Mouse (Mus musculus): Measurements from ENCODE around the gene Gm26897. TPM values are rescaled to one million over a fixed set of nuclear protein-coding genes. Genes with fewer than 3 reads are reported as not detected.

Gm26897 gene
- polyA plus RNA-seq, 1 experiment from 2014 or later = not detected

GRCm38 (mm10) chr5:111709195-111709901 lies 24.4 kb upstream of the Gm26897 start:
- H3K27me3 ChIP-seq (ENCODE audit: control insufficient read depth, insufficient read depth, low read length) = no peaks in the 10 kb centered on the region
- H3K27ac ChIP-seq (ENCODE audit: low read depth, low read length) = no peak overlapping the region
- H3K9ac ChIP-seq (replicated peaks; ENCODE audit: low read depth, low read length) = no peak overlapping the region
- no peaks in the 10 kb centered on the region; the same call in 1 of the 2 replicates for H3K9me3 ChIP-seq (ENCODE audit: control insufficient read depth, low read length)
- H3K4me1 ChIP-seq (ENCODE audit: control insufficient read depth, insufficient read depth, low read length) = 0 out of 2 replicates have a peak, but pooled peaks cover 4% of the 10 kb centered on the region
- WGBS = 20% methylated on average over 8 of the region's 8 CpGs
- no peak overlapping the region for H3K4me2 ChIP-seq (ENCODE audit: low read depth, low read length)
- no peaks in the 10 kb centered on the region for H3K36me3 ChIP-seq (ENCODE audit: control insufficient read depth, insufficient read depth, low read length)
- no peak overlapping the region for H3K4me3 ChIP-seq (ENCODE audit: low read depth, low read length)
- peak; percentile 54; the same call in 1 of the 2 replicates for ATAC-seq (ENCODE audit: low read depth)

DNA sequence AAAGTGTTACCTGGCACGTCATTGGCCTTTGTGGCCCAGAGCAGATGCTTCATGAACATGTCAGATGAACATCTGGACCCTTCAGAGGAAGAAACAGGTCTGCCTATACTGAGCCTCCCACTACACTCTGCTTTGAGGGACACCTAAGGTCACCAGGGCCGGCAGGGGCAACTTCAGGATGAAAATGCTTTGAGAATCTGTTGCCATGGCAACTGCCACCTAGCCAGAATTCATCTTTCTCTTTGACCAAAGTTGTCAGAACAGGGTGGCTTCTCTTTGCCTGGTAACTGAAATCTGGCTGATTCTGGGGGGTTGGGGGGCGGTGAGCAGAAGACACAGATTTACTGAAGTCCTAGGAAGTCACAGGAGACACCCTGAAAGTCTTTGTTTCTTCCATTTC lies 14.7 kb upstream of the Gm26897 start:
- H3K27me3 ChIP-seq (ENCODE audit: control insufficient read depth, insufficient read depth, low read length) = no peaks in the 10 kb centered on the region
- peaks cover 2% of the 10 kb centered on the region; the same call in 1 of the 2 replicates for H3K4me1 ChIP-seq (ENCODE audit: control insufficient read depth, insufficient read depth, low read length)
- H3K36me3 ChIP-seq (ENCODE audit: control insufficient read depth, insufficient read depth, low read length) = no peaks in the 10 kb centered on the region
- WGBS = 59% methylated on average over 3 of the region's 3 CpGs
- no peak overlapping the region for H3K9ac ChIP-seq (replicated peaks; ENCODE audit: low read depth, low read length)
- H3K9me3 ChIP-seq (ENCODE audit: control insufficient read depth, low read length) = no peaks in the 10 kb centered on the region
- H3K27ac ChIP-seq (ENCODE audit: low read depth, low read length) = no peak overlapping the region
- no peak for ATAC-seq (ENCODE audit: low read depth)
- no peak overlapping the region for H3K4me3 ChIP-seq (ENCODE audit: low read depth, low read length)
- no peak overlapping the region for H3K4me2 ChIP-seq (ENCODE audit: low read depth, low read length)

GRCm38 (mm10) chr5:111720726-111721125 lies 13.0 kb upstream of the Gm26897 start:
- no peaks in the 10 kb centered on the region for H3K27me3 ChIP-seq (ENCODE audit: control insufficient read depth, insufficient read depth, low read length)
- no peak overlapping the region for H3K27ac ChIP-seq (ENCODE audit: low read depth, low read length)
- no peak for ATAC-seq (ENCODE audit: low read depth)
- no peaks in the 10 kb centered on the region for H3K9me3 ChIP-seq (ENCODE audit: control insufficient read depth, low read length)
- H3K4me2 ChIP-seq (ENCODE audit: low read depth, low read length) = no peak overlapping the region
- H3K4me1 ChIP-seq (ENCODE audit: control insufficient read depth, insufficient read depth, low read length) = peaks cover 17% of the 10 kb centered on the region
- H3K36me3 ChIP-seq (ENCODE audit: control insufficient read depth, insufficient read depth, low read length) = no peaks in the 10 kb centered on the region
- 77% methylated on average over 9 of the region's 9 CpGs for WGBS
- H3K4me3 ChIP-seq (ENCODE audit: low read depth, low read length) = no peak overlapping the region
- H3K9ac ChIP-seq (replicated peaks; ENCODE audit: low read depth, low read length) = no peak overlapping the region

DNA sequence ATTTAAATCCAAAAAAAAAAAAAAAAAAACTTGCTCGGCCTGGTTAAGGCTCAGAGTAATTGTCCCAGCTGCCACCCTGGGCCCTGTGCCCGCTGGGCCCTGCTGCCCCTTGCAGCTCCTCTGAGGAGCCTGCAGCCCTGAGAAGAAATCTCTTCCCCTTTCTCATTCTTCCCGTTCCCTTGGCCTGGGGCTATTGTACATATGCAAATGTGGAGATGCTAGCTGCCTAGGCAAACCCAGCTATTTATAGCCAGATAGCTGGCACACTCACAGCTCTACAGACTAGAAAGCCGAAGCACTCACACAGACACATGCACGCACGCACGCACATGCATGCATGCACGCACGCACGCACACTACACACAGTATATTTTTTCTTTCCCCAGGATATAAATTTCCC lies 9.0 kb upstream of the Gm26897 start:
- Histone ChIP-seq H3K4me1 (ENCODE audit: control insufficient read depth, insufficient read depth, low read length) (peaks cover 21% of the 10 kb centered on the region), H3K27ac (ENCODE audit: low read depth, low read length) (peak overlapping the region; percentile 72), H3K36me3 (ENCODE audit: control insufficient read depth, insufficient read depth, low read length) (no peaks in the 10 kb centered on the region), H3K9me3 (ENCODE audit: control insufficient read depth, low read length) (no peaks in the 10 kb centered on the region), H3K4me3 (ENCODE audit: low read depth, low read length) (no peak overlapping the region), H3K27me3 (ENCODE audit: control insufficient read depth, insufficient read depth, low read length) (no peaks in the 10 kb centered on the region), H3K9ac (replicated peaks; ENCODE audit: low read depth, low read length) (no peak overlapping the region), H3K4me2 (ENCODE audit: low read depth, low read length) (peak overlapping the region; percentile 15; the same call in 1 of the 2 replicates)
- peak; percentile 91 for ATAC-seq (ENCODE audit: low read depth)
- WGBS = 8% methylated on average over 10 of the region's 10 CpGs

- no peaks in the 10 kb centered on the region for H3K27me3 ChIP-seq (ENCODE audit: control insufficient read depth, insufficient read depth, low read length)
- H3K36me3 ChIP-seq (ENCODE audit: control insufficient read depth, insufficient read depth, low read length) = no peaks in the 10 kb centered on the region
- 15% methylated on average over 22 of the region's 22 CpGs for WGBS
- no peak overlapping the region for H3K9ac ChIP-seq (replicated peaks; ENCODE audit: low read depth, low read length)
- peaks cover 21% of the 10 kb centered on the region for H3K4me1 ChIP-seq (ENCODE audit: control insufficient read depth, insufficient read depth, low read length)
- peak overlapping the region; percentile 72 for H3K27ac ChIP-seq (ENCODE audit: low read depth, low read length)
- peak overlapping the region; percentile 15; the same call in 1 of the 2 replicates for H3K4me2 ChIP-seq (ENCODE audit: low read depth, low read length)
- peak; percentile 73 for ATAC-seq (ENCODE audit: low read depth)
- no peak overlapping the region for H3K4me3 ChIP-seq (ENCODE audit: low read depth, low read length)
- H3K9me3 ChIP-seq (ENCODE audit: control insufficient read depth, low read length) = no peaks in the 10 kb centered on the region
Observed at GRCm38 (mm10) chr5:111725195-111725920, 8.4 kb upstream of the Gm26897 start.

GRCm38 (mm10) chr5:111728411-111728810 lies 5.3 kb upstream of the Gm26897 start:
- H3K27me3 ChIP-seq (ENCODE audit: control insufficient read depth, insufficient read depth, low read length) = no peaks in the 10 kb centered on the region
- no peak for ATAC-seq (ENCODE audit: low read depth)
- WGBS = 81% methylated on average over 4 of the region's 4 CpGs

GRCm38 (mm10) chr5:111730560-111731167 lies 3.1 kb upstream of the Gm26897 start:
- Histone ChIP-seq H3K4me1 (ENCODE audit: control insufficient read depth, insufficient read depth, low read length) (peaks cover 11% of the 10 kb centered on the region; the same call in 1 of the 2 replicates), H3K27ac (ENCODE audit: low read depth, low read length) (peak overlapping the region; percentile 55), H3K4me2 (ENCODE audit: low read depth, low read length) (peak overlapping the region; percentile 6; the same call in 1 of the 2 replicates), H3K4me3 (ENCODE audit: low read depth, low read length) (no peak overlapping the region), H3K9ac (replicated peaks; ENCODE audit: low read depth, low read length) (no peak overlapping the region), H3K36me3 (ENCODE audit: control insufficient read depth, insufficient read depth, low read length) (no peaks in the 10 kb centered on the region), H3K27me3 (ENCODE audit: control insufficient read depth, insufficient read depth, low read length) (no peaks in the 10 kb centered on the region), H3K9me3 (ENCODE audit: control insufficient read depth, low read length) (no peaks in the 10 kb centered on the region)
- ATAC-seq (ENCODE audit: low read depth) = no peak
- 5% methylated on average over 16 of the region's 16 CpGs for WGBS

More at GRCm38 (mm10) chr5:111728411-111728810, 5.3 kb upstream of the Gm26897 start:
- Histone ChIP-seq H3K36me3 (ENCODE audit: control insufficient read depth, insufficient read depth, low read length) (no peaks in the 10 kb centered on the region), H3K9me3 (ENCODE audit: control insufficient read depth, low read length) (no peaks in the 10 kb centered on the region), H3K9ac (replicated peaks; ENCODE audit: low read depth, low read length) (no peak overlapping the region), H3K4me2 (ENCODE audit: low read depth, low read length) (no peak overlapping the region), H3K27ac (ENCODE audit: low read depth, low read length) (no peak overlapping the region), H3K4me3 (ENCODE audit: low read depth, low read length) (no peak overlapping the region), H3K4me1 (ENCODE audit: control insufficient read depth, insufficient read depth, low read length) (peaks cover 27% of the 10 kb centered on the region)

- no peak overlapping the region for H3K9ac ChIP-seq (replicated peaks; ENCODE audit: low read depth, low read length)
- 0 out of 2 replicates have a peak, but pooled peaks cover 6% of the 10 kb centered on the region for H3K4me1 ChIP-seq (ENCODE audit: control insufficient read depth, insufficient read depth, low read length)
- no peak overlapping the region for H3K4me2 ChIP-seq (ENCODE audit: low read depth, low read length)
- H3K36me3 ChIP-seq (ENCODE audit: control insufficient read depth, insufficient read depth, low read length) = no peaks in the 10 kb centered on the region
- no peak for ATAC-seq (ENCODE audit: low read depth)
- no peaks in the 10 kb centered on the region for H3K27me3 ChIP-seq (ENCODE audit: control insufficient read depth, insufficient read depth, low read length)
- H3K9me3 ChIP-seq (ENCODE audit: control insufficient read depth, low read length) = no peaks in the 10 kb centered on the region
- H3K27ac ChIP-seq (ENCODE audit: low read depth, low read length) = no peak overlapping the region
- 49% methylated on average over 2 of the region's 2 CpGs for WGBS
- no peak overlapping the region for H3K4me3 ChIP-seq (ENCODE audit: low read depth, low read length)
Observed at GRCm38 (mm10) chr5:111732194-111732593, 1.5 kb upstream of the Gm26897 start.

Data from neural tube, embryonic 14.5 days (tissue).